Mouse (Mus musculus): ENCODE data around the gene Rnf213. TPM values are rescaled to one million over a fixed set of nuclear protein-coding genes. Genes with fewer than 3 reads are reported as not detected.
A peak's percentile ranks its signal among the peaks of the same experiment; 100 is the strongest.

The Rnf213 gene
- polyA plus RNA-seq, 1 experiment from 2014 or later, result 11.0 TPM

DNA sequence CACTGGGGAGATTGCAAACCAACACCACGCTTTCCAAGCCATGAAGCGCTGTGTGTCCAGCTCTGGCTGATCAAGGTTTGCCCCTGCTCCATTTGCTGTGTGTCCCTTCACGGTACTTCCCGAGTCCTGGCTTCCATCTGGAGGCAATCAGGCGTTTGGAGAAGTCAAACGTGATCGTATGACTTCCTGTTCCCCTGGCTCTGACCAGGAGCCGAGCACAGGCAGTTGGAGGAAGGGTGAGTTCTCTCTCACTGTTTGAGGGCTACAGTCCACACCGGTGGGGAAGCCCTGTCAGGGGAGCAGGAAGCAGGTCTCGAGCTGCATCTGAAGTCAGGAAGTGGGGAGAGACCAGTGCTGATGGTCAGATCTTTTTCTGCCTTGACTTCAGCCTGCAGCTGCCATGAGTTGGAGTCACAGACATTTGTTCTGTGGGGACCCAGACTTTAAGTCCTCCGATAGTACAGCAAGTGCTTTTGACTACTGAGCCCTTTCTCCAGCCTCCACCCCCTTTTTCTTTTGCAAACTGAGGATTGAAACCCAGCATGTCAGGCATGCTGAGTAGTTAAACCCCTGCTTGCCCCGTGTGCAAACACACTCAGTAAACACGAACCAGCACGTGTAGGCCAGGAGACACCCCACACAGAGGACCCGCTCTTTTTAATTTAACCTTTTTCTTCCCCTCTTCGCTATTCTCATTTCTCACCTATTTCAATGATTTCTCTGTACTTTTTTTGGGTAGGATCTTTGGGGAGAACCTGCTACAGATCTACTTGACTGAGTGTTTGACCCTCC lies 26.6 kb downstream of the Rnf213 start:
- Histone ChIP-seq H3K27ac (ENCODE audit: low read depth, low read length) (no peak overlapping the region), H3K36me3 (ENCODE audit: control insufficient read depth, insufficient read depth, low read length) (peaks cover 5% of the 10 kb centered on the region), H3K4me1 (ENCODE audit: control insufficient read depth, insufficient read depth, low read length) (peaks cover 3% of the 10 kb centered on the region; the same call in 1 of the 2 replicates), H3K27me3 (ENCODE audit: control insufficient read depth, insufficient read depth, low read length) (no peaks in the 10 kb centered on the region), H3K4me2 (no peak overlapping the region), H3K9ac (ENCODE audit: low read depth, low read length) (no peak overlapping the region), H3K4me3 (ENCODE audit: low read depth, low read length) (no peak overlapping the region), H3K9me3 (replicated peaks; ENCODE audit: control insufficient read depth, low read length) (no peaks in the 10 kb centered on the region)
- 52% methylated on average over 16 of the region's 16 CpGs for WGBS (ENCODE audit: insufficient replicate concordance)
- no peak for ATAC-seq (replicated peaks; ENCODE audit: insufficient number of reproducible peaks, low FRiP score, low TSS enrichment)

DNA sequence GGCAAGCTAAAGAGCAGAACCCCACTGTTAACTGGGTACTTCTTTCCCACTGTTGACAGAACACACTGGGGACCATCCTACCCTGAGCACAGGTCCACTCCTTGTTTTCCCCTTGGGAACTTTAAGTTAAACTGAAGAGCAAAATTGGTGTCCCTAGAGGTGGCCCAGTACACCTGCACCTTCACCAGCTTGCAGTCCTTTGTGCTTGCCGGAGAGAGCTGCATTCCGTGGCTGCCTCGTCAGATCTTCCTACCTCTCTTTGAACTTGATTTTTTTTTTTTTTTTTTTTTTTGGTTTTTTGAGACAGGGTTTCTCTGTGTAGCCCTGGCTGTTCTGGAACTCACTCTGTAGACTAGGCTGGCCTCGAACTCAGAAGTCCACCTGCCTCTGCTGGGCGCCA lies 27.5 kb downstream of the Rnf213 start:
- Histone ChIP-seq H3K4me3 (ENCODE audit: low read depth, low read length) (no peak overlapping the region), H3K4me2 (no peak overlapping the region), H3K9me3 (replicated peaks; ENCODE audit: control insufficient read depth, low read length) (no peaks in the 10 kb centered on the region), H3K27ac (ENCODE audit: low read depth, low read length) (no peak overlapping the region), H3K36me3 (ENCODE audit: control insufficient read depth, insufficient read depth, low read length) (peaks cover 2% of the 10 kb centered on the region), H3K4me1 (ENCODE audit: control insufficient read depth, insufficient read depth, low read length) (peaks cover 3% of the 10 kb centered on the region; the same call in 1 of the 2 replicates), H3K27me3 (ENCODE audit: control insufficient read depth, insufficient read depth, low read length) (no peaks in the 10 kb centered on the region), H3K9ac (ENCODE audit: low read depth, low read length) (no peak overlapping the region)
- WGBS (ENCODE audit: insufficient replicate concordance), result 69% methylated on average over 5 of the region's 5 CpGs
- no peak for ATAC-seq (replicated peaks; ENCODE audit: insufficient number of reproducible peaks, low FRiP score, low TSS enrichment)

DNA sequence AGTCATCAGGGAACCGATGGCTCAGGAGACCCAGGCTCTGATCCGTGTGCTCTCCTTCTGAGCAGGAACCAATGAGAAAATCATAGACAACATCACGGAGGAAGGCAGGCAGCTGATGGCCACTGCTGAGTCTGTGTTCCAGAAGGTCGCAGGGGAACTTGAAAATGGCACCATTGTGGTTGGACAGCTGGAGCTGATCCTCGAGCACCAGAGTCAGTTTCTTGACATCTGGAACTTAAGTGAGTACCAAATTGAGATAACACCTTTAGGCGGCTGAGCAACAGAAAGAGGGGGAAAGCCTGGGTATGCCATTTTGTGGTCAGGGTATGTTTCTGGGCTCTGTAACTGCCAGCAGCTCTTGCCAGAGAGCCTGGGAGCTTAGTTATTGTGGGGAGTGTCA lies 34.5 kb downstream of the Rnf213 start:
- WGBS (ENCODE audit: insufficient replicate concordance), result 66% methylated on average over 6 of the region's 6 CpGs
- peaks cover 11% of the 10 kb centered on the region for H3K4me1 ChIP-seq (ENCODE audit: control insufficient read depth, insufficient read depth, low read length)

DNA sequence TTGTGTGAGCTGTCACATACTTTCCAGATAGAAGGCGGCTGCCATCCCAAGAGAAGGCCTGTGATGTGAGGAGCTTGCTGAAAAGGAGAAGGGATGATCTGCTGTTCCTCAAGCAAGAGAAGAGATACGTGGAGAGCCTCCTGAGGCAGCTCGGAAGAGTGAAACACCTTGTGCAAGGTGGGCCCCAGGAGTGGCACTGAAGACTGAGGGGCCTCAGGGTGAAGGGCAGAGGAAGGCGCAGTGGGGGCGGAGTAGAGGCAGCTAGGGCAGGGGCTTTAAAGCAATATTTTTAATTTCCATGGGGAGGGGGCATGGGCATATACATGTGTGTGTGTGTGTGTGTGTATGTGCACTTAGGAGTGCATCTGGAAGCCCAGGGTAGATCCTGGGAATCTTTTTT lies 35.1 kb downstream of the Rnf213 start:
- Histone ChIP-seq H3K27ac (ENCODE audit: low read depth, low read length) (no peak overlapping the region), H3K9me3 (replicated peaks; ENCODE audit: control insufficient read depth, low read length) (no peaks in the 10 kb centered on the region), H3K4me3 (ENCODE audit: low read depth, low read length) (no peak overlapping the region; the same call in 1 of the 2 replicates)

More for the DNA sequence above, 34.5 kb downstream of the Rnf213 start:
- Histone ChIP-seq H3K9me3 (replicated peaks; ENCODE audit: control insufficient read depth, low read length) (no peaks in the 10 kb centered on the region), H3K9ac (ENCODE audit: low read depth, low read length) (no peak overlapping the region), H3K27me3 (ENCODE audit: control insufficient read depth, insufficient read depth, low read length) (no peaks in the 10 kb centered on the region), H3K4me2 (no peak overlapping the region), H3K27ac (ENCODE audit: low read depth, low read length) (no peak overlapping the region), H3K36me3 (ENCODE audit: control insufficient read depth, insufficient read depth, low read length) (peaks cover 8% of the 10 kb centered on the region), H3K4me3 (ENCODE audit: low read depth, low read length) (no peak overlapping the region)
- ATAC-seq (replicated peaks; ENCODE audit: insufficient number of reproducible peaks, low FRiP score, low TSS enrichment), result no peak

DNA sequence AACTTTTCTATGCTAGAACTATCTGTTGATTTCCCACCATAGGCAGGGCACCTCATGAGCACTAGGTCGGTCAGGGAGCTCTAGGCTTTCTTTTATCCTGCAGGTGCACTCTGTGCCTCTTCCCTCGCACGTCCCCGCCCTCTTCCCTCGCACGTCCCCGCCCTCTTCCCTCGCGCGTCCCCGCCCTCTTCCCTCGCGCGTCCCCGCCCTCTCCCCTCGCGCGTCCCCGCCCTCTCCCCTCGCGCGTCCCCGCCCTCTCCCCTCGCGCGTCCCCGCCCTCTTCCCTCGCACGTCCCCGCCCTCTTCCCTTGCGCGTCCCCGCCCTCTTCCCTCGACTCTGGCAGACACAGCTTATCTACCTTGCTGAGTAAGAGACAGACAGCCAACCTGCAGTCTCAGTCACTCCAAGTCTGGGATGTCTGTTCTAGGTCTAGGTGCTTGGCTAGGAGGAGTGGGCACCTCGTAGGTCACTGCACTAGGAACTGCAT lies 35.8 kb downstream of the Rnf213 start:
- 1% methylated on average over 32 of the region's 35 CpGs for WGBS (ENCODE audit: insufficient replicate concordance)
- H3K4me3 ChIP-seq (ENCODE audit: low read depth, low read length), result peak overlapping the region; percentile 26
- H3K9ac ChIP-seq (ENCODE audit: low read depth, low read length), result no peak overlapping the region
- peaks cover 11% of the 10 kb centered on the region for H3K4me1 ChIP-seq (ENCODE audit: control insufficient read depth, insufficient read depth, low read length)
- no peak overlapping the region for H3K27ac ChIP-seq (ENCODE audit: low read depth, low read length)
- H3K27me3 ChIP-seq (ENCODE audit: control insufficient read depth, insufficient read depth, low read length), result no peaks in the 10 kb centered on the region
- ATAC-seq (replicated peaks; ENCODE audit: insufficient number of reproducible peaks, low FRiP score, low TSS enrichment), result 0 out of 2 replicates have a peak, but pooled peaks have one; percentile 47
- peak overlapping the region; percentile 67 for H3K4me2 ChIP-seq
- no peaks in the 10 kb centered on the region for H3K9me3 ChIP-seq (replicated peaks; ENCODE audit: control insufficient read depth, low read length)
- peaks cover 8% of the 10 kb centered on the region for H3K36me3 ChIP-seq (ENCODE audit: control insufficient read depth, insufficient read depth, low read length)

More for the DNA sequence above, 35.1 kb downstream of the Rnf213 start:
- no peak for ATAC-seq (replicated peaks; ENCODE audit: insufficient number of reproducible peaks, low FRiP score, low TSS enrichment)
- Histone ChIP-seq H3K36me3 (ENCODE audit: control insufficient read depth, insufficient read depth, low read length) (peaks cover 8% of the 10 kb centered on the region), H3K9ac (ENCODE audit: low read depth, low read length) (no peak overlapping the region), H3K4me1 (ENCODE audit: control insufficient read depth, insufficient read depth, low read length) (peaks cover 11% of the 10 kb centered on the region), H3K27me3 (ENCODE audit: control insufficient read depth, insufficient read depth, low read length) (no peaks in the 10 kb centered on the region), H3K4me2 (peak overlapping the region; percentile 67)
- 77% methylated on average over 5 of the region's 5 CpGs for WGBS (ENCODE audit: insufficient replicate concordance)

DNA sequence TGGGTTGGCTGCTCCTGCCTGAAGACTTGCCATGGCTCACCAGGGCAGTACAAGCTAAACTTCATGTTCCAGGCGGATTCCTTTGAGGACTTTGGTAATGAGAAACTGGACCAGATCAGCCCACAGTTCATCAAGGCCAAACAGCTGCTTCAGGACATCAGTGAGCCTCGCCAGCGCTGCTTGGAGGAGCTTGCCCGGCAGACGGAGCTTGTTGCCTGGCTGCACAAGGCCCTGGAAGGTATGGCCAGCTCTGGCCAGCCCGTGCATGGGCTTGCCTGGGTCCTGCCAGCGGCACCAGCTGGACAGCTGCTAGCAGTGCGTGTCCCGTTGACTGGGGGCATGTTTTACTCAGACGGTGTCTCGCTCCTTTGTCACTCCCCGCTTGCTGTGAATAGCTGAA lies 38.6 kb downstream of the Rnf213 start:
- 87% methylated on average over 12 of the region's 12 CpGs for WGBS (ENCODE audit: insufficient replicate concordance)
- ATAC-seq (replicated peaks; ENCODE audit: insufficient number of reproducible peaks, low FRiP score, low TSS enrichment), result no peak
- Histone ChIP-seq H3K4me3 (ENCODE audit: low read depth, low read length) (no peak overlapping the region), H3K27ac (ENCODE audit: low read depth, low read length) (no peak overlapping the region), H3K9me3 (replicated peaks; ENCODE audit: control insufficient read depth, low read length) (no peaks in the 10 kb centered on the region), H3K27me3 (ENCODE audit: control insufficient read depth, insufficient read depth, low read length) (no peaks in the 10 kb centered on the region), H3K4me1 (ENCODE audit: control insufficient read depth, insufficient read depth, low read length) (peaks cover 11% of the 10 kb centered on the region), H3K4me2 (no peak overlapping the region), H3K36me3 (ENCODE audit: control insufficient read depth, insufficient read depth, low read length) (peaks cover 14% of the 10 kb centered on the region), H3K9ac (ENCODE audit: low read depth, low read length) (no peak overlapping the region)

DNA sequence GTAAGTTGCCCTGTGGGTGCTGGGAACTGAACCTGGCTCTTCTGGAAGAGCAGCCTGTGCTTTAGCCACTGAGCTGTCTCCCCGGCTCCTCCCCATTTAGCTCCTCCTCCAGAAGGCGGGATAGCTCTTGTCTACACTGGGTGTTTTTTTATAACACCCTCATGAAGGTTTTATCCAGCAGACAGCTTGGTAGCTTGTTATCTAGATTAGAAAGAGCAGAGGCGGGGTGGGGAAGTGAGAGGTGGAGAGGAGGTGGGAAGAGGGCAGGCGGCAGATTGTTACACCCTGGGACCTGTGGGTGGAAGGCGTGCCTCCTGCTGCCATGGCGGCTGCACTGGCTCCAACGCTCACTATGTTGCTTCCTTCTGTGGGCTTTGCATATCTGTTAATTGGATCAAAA lies 39.8 kb downstream of the Rnf213 start:
- no peak overlapping the region for H3K9ac ChIP-seq (ENCODE audit: low read depth, low read length)
- no peak overlapping the region for H3K4me3 ChIP-seq (ENCODE audit: low read depth, low read length)
- no peak overlapping the region for H3K4me2 ChIP-seq
- no peaks in the 10 kb centered on the region for H3K9me3 ChIP-seq (replicated peaks; ENCODE audit: control insufficient read depth, low read length)
- ATAC-seq (replicated peaks; ENCODE audit: insufficient number of reproducible peaks, low FRiP score, low TSS enrichment), result no peak
- peaks cover 15% of the 10 kb centered on the region for H3K36me3 ChIP-seq (ENCODE audit: control insufficient read depth, insufficient read depth, low read length)
- H3K27ac ChIP-seq (ENCODE audit: low read depth, low read length), result no peak overlapping the region
- H3K27me3 ChIP-seq (ENCODE audit: control insufficient read depth, insufficient read depth, low read length), result no peaks in the 10 kb centered on the region
- 58% methylated on average over 7 of the region's 7 CpGs for WGBS (ENCODE audit: insufficient replicate concordance)
- H3K4me1 ChIP-seq (ENCODE audit: control insufficient read depth, insufficient read depth, low read length), result peaks cover 10% of the 10 kb centered on the region

DNA sequence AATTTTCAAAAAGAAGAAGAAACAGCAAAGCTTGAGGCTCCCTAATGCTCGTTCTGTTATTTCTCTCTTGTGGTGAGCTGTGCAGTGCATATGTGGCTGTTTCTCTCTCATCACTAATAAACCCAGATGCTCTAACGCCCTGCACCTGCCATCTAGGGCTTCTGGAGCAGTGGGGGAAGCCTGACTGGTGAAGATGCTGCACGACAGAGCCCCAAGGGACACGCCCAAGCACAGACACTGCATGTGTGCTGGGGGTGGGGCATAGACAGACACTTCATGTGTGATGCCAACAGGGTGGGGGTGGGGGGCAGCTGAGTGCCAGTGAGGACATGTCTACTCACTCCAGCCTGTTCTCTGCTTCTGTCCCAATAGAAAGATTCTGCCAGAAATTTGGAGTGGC lies 41.4 kb downstream of the Rnf213 start:
- WGBS (ENCODE audit: insufficient replicate concordance), result 72% methylated on average over 4 of the region's 4 CpGs
- H3K27me3 ChIP-seq (ENCODE audit: control insufficient read depth, insufficient read depth, low read length), result no peaks in the 10 kb centered on the region
- H3K4me3 ChIP-seq (ENCODE audit: low read depth, low read length), result no peak overlapping the region
- no peaks in the 10 kb centered on the region for H3K9me3 ChIP-seq (replicated peaks; ENCODE audit: control insufficient read depth, low read length)
- peaks cover 15% of the 10 kb centered on the region for H3K36me3 ChIP-seq (ENCODE audit: control insufficient read depth, insufficient read depth, low read length)
- H3K4me2 ChIP-seq, result no peak overlapping the region
- ATAC-seq (replicated peaks; ENCODE audit: insufficient number of reproducible peaks, low FRiP score, low TSS enrichment), result no peak
- no peaks in the 10 kb centered on the region for H3K4me1 ChIP-seq (ENCODE audit: control insufficient read depth, insufficient read depth, low read length)
- no peak overlapping the region for H3K27ac ChIP-seq (ENCODE audit: low read depth, low read length)
- H3K9ac ChIP-seq (ENCODE audit: low read depth, low read length), result no peak overlapping the region
